Mouse (Mus musculus) spleen, adult 2 months (tissue): Measurements from ENCODE around the gene Sept5.

Experiments
- CTCF ChIP-seq: fragments of 200-500 bp; IDR thresholded peaks from 2 replicates; pipeline ENCODE4 v1.5.1; 2011; ENCODE audit warnings: mild to moderate bottlenecking, inconsistent platforms; ENCODE audit not compliant: insufficient read depth, insufficient read length, insufficient replicate concordance; ENCODE audit errors: extremely low read depth
- POLR2A ChIP-seq: fragments of 200-500 bp; IDR thresholded peaks from 2 replicates; pipeline ENCODE4 v1.6.1; 2011; ENCODE audit warnings: low read depth, low read length, inconsistent platforms

- no peak for TF ChIP-seq POLR2A
- no peak for TF ChIP-seq CTCF
Observed at GRCm38 (mm10) chr16:18622916-18623750, 6.6 kb downstream of the Sept5 start.
